Mouse (Mus musculus): Measurements from ENCODE around the gene Bcl7b.

DNA sequence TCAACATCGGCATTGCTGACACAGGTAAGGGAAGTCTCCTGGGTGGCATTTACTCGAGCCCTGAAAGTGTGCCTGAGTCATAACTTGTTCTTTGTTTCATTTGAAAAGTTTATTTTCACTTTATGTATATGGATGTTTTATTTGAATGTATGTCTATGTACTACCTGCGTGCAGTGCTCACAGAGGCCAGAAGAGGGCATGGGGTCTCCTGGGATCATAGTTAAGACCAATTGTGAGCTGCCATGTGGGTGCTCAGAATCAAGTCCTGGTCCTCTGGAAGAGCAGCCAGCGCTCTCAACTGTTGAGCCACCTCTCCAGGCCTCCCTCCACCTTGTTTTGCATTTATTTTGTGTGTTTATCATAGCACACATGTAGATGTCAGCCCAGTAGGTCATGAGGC is 11.6 kb upstream of the Bcl7b start:
- TF ChIP-seq EP300 (IDR thresholded peaks at IDR 0.05) (no peak), CTCF (IDR thresholded peaks at IDR 0.05) (peak; percentile 39; the same call in 1 of the 2 replicates)
